Mouse (Mus musculus) lung, embryonic 15.5 days (tissue): ENCODE measurements around the gene 2310009B15Rik. TPM values are rescaled to one million over a fixed set of nuclear protein-coding genes. Genes with fewer than 3 reads are reported as not detected.

Source experiments
- polyA plus RNA-seq: library from polyadenylated mRNA; unstranded; fragments of >200 nt; fragmentation: Nextera tagmentation; extraction: Ambion mirVana; gene quantifications from 2 replicates; pipeline ENCODE4 v1.2.1, GENCODE M21; 2015

2310009B15Rik gene
- polyA plus RNA-seq, 1 experiment from 2014 or later, result 46.1 TPM

Other genes starting within 250 kb of the 2310009B15Rik start
- 30.7 and 33.7 TPM in 2 replicates for gene Nek7, start 236.7 kb downstream of the 2310009B15Rik start, polyA plus RNA-seq
- gene Lhx9, start 8.3 kb downstream of the 2310009B15Rik start, polyA plus RNA-seq, result not detected in 2 replicates
- gene Dennd1b, start 106.6 kb upstream of the 2310009B15Rik start, polyA plus RNA-seq, result 10.3 and 12.3 TPM in 2 replicates